Mouse (Mus musculus) skeletal muscle tissue, adult 2 months (tissue): ENCODE results near the gene Olfr6.
"Not testable (repeated sequence)": the region's sequence is repeated elsewhere in the genome, so short reads cannot be mapped to it uniquely, and the experiment has no call there.

Experiments
- DNase-seq: peaks from one replicate; pipeline ENCODE4 v3.0.0-alpha.2; 2012; ENCODE audit warnings: low read depth, low spot score

The Olfr6 gene

DNA sequence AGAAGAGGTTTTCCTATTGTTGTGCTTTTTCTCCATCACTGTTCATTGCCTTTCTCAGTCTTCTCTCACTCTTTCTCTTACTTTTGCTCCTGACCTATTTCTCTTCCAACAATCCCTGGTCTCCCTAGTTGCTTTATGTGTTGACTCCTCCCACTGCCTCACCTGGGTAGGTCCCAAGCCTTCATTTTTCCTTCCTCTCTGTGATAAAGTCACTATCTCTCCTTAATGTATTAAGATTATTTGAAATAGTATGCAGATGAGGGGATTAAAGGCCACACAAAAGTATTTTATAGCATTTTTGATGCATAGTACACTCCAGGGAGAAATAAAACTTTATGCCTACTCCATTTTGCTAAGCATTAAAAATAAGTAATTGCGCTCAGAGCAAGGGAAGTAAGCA, at the start of gene Olfr6:
Gene Olfr6 (minus strand): TSS at position 101 of the 400 bp plus-strand sequence.
- no peak for DNase-seq

DNA sequence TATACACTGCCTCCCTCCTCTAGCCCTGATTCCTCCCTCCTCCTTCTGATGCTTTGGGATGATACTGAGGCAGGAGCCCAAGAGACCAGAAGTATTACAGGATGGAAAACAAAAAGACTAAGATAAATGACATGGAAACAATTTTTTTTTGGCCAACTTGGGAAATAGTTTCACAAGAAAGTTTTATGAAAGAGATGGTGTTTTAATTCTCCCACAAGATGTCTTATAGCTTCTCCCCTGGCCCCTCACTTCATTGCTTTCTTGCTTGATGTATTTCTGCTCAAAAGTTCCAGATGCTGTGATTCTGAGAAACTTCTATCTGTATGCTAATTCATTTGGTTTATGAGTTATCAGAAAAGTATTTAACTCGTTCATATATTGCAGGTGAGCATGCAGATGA, 42.2 kb upstream of the Olfr6 start, which contains the start of gene Olfr2:
Gene Olfr2 (minus strand): TSS at position 101 of the 400 bp plus-strand sequence.
- no peak for DNase-seq

DNA sequence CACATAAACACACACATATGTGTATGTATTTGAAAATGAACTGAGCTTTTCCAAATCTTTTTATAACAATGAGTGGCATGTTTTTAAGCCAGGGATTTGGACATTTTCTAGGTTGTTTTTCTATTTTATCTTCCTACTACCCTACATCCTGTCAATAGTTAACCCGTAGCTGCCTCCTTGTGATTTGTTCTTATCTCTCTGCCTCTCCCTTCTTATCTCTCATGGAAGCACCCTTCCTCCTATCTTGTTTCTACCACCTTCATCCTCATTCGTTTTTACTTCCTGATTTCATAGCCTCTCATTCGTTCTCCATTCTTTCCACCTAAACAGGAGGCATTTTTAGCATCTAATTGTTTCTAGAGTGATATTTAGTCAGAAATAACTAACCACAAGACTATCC, 40.4 kb upstream of the Olfr6 start:
- no peak for DNase-seq

DNA sequence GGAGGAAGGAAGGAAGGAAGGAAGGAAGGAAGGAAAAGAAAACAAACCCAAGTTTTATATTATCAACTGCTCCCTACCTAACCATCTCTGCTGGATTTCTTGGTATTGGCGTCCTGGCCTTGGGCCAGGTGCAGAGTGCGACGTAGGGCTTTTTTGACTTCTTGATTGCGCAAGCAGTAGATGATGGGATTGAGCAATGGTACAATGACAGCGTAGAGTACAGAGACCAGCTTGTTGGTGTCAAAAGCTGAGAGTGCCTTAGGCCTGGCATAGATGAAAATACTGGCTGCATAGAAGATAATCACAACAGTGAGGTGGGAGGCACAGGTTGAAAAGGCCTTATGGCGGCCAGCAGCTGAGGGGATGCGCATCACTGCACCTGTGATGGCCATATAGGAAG, 37.1 kb upstream of the Olfr6 start:
- DNase-seq, result no peak

DNA sequence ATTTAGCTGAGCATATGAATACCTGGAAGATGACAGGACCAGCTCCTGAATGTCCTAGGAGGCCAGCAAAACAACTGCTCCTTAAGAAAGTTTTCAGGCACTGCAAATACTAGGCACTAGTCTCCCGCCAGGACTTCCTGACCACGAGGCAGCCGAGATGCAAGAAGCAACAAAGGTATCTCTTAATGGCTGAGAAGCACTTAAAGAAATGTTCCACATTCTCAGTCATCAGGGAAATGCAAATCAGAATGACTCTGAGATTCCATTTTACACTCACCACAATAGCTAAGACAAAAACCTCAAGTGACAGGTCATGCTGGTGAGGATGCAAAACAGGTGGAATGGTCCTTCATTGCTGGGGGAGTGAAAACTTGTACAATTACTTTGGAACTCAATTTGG, 21.5 kb upstream of the Olfr6 start:
- no peak for DNase-seq

DNA sequence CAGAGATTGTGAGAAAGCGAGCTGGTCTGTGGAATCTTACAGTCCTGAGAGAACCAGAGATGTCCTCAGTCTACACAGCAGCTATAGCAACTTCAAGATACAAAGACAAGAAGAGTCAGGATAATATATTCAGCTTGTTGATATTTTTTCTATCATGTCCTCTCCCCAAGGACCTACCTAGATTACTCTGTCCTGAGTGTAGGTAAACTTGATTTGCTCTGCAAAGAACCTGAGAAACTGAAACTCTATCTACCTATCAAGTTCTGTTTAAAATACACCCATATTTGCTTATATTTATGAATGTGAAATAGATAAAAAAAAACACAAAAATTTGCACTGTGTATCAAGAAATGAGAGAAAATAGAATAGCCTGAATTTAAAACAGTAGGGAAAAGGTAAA, 11.6 kb upstream of the Olfr6 start, which contains the start of gene Olfr711:
Gene Olfr711 (minus strand): TSS at position 101 of the 400 bp plus-strand sequence.
- no peak for DNase-seq

DNA sequence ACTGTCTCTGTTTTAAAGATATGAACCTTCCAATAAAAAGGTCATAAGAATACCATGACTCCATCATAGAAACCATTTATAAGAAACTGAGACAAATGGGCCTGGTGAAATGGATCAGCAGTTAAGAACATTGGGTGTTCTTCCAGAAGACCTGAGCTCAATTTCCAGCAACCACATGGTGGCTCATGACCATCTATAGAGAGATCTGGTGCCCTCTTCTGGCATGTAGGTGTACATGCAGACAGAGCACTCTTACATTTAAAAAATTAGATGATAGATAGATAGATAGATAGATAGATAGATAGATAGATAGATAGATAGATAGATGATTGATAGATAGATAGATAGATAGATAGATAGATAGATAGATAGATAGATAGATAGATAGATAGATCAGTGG, 3.8 kb upstream of the Olfr6 start:
- DNase-seq, result not testable (repeated sequence)

DNA sequence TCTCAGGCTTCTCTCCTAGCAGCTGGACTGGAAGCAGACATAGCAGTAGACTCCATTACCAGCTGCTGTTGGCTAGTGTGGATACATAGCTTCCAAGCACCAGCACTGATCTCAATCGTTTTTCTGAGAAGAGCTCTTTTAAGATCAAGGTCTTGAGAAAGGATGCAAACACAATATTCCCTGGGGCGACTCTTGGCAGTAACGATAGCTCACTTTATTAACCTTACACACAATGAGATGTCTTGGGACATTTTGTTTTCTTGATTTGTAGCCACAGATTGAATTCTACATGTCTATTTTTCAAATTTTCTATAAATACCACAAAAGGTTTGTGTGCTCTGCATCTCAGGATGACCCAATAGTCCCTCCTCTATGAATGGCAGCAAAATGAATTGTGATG, 15.5 kb downstream of the Olfr6 start, which contains the start of gene Olfr710:
Gene Olfr710 (minus strand): TSS at position 101 of the 400 bp plus-strand sequence.
- no peak for DNase-seq

DNA sequence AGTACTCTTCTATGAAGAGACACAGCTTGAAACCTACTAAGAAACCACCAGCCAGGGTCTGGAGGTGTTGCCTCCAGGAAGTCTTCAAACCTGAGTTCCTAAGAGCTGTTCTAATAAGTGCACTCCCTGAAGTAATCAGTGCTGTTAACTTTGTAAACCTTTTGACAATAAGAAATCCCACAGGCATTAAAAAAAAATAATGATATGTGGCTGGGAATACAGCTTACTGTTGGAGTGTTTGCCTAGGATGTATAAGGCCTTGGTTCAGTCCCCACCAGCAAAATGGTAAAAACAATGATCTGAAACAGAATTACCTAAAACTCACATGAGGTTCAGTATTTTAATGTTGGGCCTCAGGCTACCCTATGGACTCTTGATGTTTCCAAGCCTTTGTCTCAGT, 31.6 kb downstream of the Olfr6 start, which contains the start of gene Olfr709-ps1:
Gene Olfr709-ps1 (minus strand): TSS at position 101 of the 400 bp plus-strand sequence.
- DNase-seq, result no peak

DNA sequence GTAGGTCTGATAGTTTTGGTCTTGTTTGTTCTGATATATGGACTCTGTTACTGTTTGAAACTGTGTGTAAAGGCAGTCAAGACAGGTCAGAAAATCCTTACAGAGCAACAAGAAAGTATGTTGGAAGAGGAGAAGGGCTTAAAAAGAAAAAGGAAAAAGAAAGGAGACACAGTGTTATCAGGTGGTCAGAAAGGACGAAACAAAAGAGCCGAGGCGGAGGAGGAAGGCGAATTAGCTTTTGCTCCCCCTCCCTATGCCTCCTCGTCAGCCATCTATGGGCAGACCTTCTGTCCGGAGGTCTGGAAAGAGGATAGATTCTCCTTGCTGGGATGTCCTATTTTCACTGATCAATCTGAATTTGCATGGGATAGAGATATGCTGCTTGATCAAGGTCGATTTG, 42.8 kb downstream of the Olfr6 start:
- not testable (repeated sequence) for DNase-seq

DNA sequence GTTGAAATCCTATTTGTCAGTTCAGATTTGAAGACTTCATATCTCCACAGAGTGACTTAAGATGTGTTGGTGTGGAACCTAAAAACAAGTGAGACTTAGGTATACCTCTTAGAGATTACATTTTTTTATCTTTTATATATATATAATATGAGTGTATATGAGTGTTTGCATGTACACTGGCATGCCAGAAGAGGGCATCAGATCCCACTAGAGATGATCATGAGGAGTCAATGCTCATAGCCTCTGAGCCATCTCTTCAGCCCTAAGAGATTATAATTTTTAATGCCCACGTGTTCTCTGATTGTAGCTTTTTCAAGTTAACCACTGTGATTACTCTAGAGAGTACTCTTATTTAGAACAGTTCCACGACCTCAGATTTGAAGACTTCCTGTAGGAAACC, 56.1 kb downstream of the Olfr6 start, which contains the start of gene Olfr1532-ps1:
Gene Olfr1532-ps1 (plus strand): TSS at position 326 of the 400 bp plus-strand sequence.
- DNase-seq, result no peak
